ENCODE assay signal across 8 mouse cellular contexts in the genomic region with DNA sequence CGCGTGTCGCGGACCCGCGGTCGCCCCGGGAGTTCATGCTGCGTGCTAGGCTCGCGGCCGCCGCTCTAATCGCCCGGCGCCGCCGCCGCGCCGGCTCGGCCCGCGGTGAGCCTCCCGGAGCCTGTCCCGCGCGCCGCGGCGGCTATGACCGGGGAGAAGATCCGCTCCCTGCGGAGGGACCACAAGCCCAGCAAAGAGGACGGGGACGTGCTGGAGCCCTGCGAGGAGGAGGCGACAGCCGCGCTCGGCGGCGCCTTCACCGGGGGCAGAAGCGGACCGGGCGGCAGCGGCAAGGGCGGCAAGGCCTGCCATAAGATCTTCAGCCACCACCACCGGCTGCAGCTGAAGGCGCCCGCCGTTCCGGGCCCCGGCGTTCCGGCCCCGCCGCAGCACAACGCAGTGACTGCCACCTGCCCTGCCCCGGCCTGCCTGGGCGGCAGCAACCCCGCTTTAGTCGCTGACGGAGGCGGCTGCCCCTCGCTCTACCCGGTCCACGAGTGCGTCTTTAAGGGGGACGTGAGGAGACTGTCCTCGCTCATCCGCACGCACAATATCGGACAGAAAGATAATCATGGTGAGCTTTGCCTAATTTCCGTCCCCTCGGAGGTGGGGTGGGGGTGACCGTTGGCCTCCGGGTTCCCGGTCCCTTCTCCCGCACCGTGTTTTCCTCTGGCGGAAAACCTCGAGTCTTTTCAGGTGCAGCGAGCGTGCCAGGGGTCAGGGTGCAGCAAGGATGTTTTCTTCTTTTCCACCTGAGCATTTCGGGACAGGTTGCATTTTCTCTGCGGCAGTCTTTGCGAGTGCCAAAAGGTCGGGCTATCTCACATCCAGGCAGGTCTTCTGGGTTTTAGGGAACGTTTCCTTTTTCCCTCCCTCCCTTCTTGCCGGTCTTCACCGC. TPM values are rescaled to one million over a fixed set of nuclear protein-coding genes. Genes with fewer than 3 reads are reported as not detected.
A peak's percentile ranks its signal among the peaks of the same experiment; 100 is the strongest.
DNase-seq lines count a peak whose midpoint lies in the region; ATAC-seq lines count a peak whose summit lies in the region.

No protein-coding gene starts in this region.

- H3K9me3 ChIP-seq in heart, embryonic 10.5 days = no peaks in the 10 kb centered on the region
- no peaks in the 10 kb centered on the region for H3K9me3 ChIP-seq in embryonic facial prominence, embryonic 15.5 days (replicated peaks)
- no peaks in the 10 kb centered on the region for H3K9me3 ChIP-seq in hindbrain, embryonic 11.5 days (ENCODE audit: control insufficient read depth, low read length)
- no peaks in the 10 kb centered on the region for H3K9me3 ChIP-seq in limb, embryonic 10.5 days (replicated peaks)
- no peaks in the 10 kb centered on the region for H3K9me3 ChIP-seq in megakaryocyte, embryonic 14.5 days

- WGBS in heart, embryonic 10.5 days = under 1% methylated on average over 93 of the region's 93 CpGs
- under 1% methylated on average over 93 of the region's 93 CpGs for WGBS in embryonic facial prominence, embryonic 15.5 days
- under 1% methylated on average over 88 of the region's 93 CpGs for whole genome bisulfite sequencing in hindbrain, embryonic 11.5 days
- 0% methylated on average over 93 of the region's 93 CpGs for WGBS in limb, embryonic 10.5 days

- peak overlapping the region; percentile 100 for H3K4me3 ChIP-seq in heart, embryonic 10.5 days
- peak overlapping the region; percentile 94 for H3K4me3 ChIP-seq in embryonic facial prominence, embryonic 15.5 days (replicated peaks)
- peak overlapping the region; percentile 98 for H3K4me3 ChIP-seq in hindbrain, embryonic 11.5 days (ENCODE audit: low read depth, low read length)
- H3K4me3 ChIP-seq in limb, embryonic 10.5 days = peak overlapping the region; percentile 82
- peak overlapping the region; percentile 100 for H3K4me3 ChIP-seq in megakaryocyte, embryonic 14.5 days (replicated peaks)

- H3K9ac ChIP-seq in embryonic facial prominence, embryonic 15.5 days = peak overlapping the region; percentile 93
- H3K9ac ChIP-seq in hindbrain, embryonic 11.5 days (ENCODE audit: low read depth, low read length) = peak overlapping the region; percentile 86

- peak; percentile 64 for ATAC-seq in embryonic facial prominence, embryonic 15.5 days (ENCODE audit: insufficient number of reproducible peaks, low FRiP score, low TSS enrichment, low read depth)
- peak; percentile 80 for ATAC-seq in hindbrain, embryonic 11.5 days (ENCODE audit: low FRiP score)

- peaks cover 8% of the 10 kb centered on the region for H3K36me3 ChIP-seq in heart, embryonic 10.5 days
- no peaks in the 10 kb centered on the region for H3K36me3 ChIP-seq in embryonic facial prominence, embryonic 15.5 days
- H3K36me3 ChIP-seq in hindbrain, embryonic 11.5 days (ENCODE audit: control insufficient read depth, insufficient read depth, low read length) = no peaks in the 10 kb centered on the region
- H3K36me3 ChIP-seq in limb, embryonic 10.5 days = peaks cover 18% of the 10 kb centered on the region
- peaks cover 16% of the 10 kb centered on the region for H3K36me3 ChIP-seq in megakaryocyte, embryonic 14.5 days (replicated peaks; ENCODE audit: low read length)

- DNase-seq in heart, embryonic 10.5 days (ENCODE audit: low spot score) = no peak
- DNase-seq in heart, adult 9 months (ENCODE audit: low spot score in 2 of 2) = no peak
- DNase-seq in adrenal gland, adult 8-10 months = peak; percentile 21
- no peak for DNase-seq in hindbrain, embryonic 11.5 days (ENCODE audit: low spot score)
- peak; percentile 68 for DNase-seq in limb, embryonic 10.5 days (ENCODE audit: low spot score)
- DNase-seq in spleen, postnatal 10 days (ENCODE audit: low spot score in 2 of 2) = peak; percentile 64 to 81

- H3K27me3 ChIP-seq in heart, embryonic 10.5 days (ENCODE audit: insufficient read depth, poor library complexity, severe bottlenecking) = no peaks in the 10 kb centered on the region
- H3K27me3 ChIP-seq in embryonic facial prominence, embryonic 15.5 days = no peaks in the 10 kb centered on the region
- no peaks in the 10 kb centered on the region for H3K27me3 ChIP-seq in hindbrain, embryonic 11.5 days (ENCODE audit: control insufficient read depth, insufficient read depth, low read length)
- no peaks in the 10 kb centered on the region for H3K27me3 ChIP-seq in limb, embryonic 10.5 days (ENCODE audit: low read depth, poor library complexity, severe bottlenecking)
- peaks cover 3% of the 10 kb centered on the region for H3K27me3 ChIP-seq in megakaryocyte, embryonic 14.5 days (replicated peaks)

- peak overlapping the region; percentile 98 for H3K27ac ChIP-seq in heart, embryonic 10.5 days
- H3K27ac ChIP-seq in embryonic facial prominence, embryonic 15.5 days (replicated peaks) = peak overlapping the region; percentile 99
- peak overlapping the region; percentile 95 for H3K27ac ChIP-seq in hindbrain, embryonic 11.5 days (ENCODE audit: low read depth, low read length)
- H3K27ac ChIP-seq in limb, embryonic 10.5 days = peak overlapping the region; percentile 91

- H3K4me2 ChIP-seq in embryonic facial prominence, embryonic 15.5 days (replicated peaks) = peak overlapping the region; percentile 84
- H3K4me2 ChIP-seq in hindbrain, embryonic 11.5 days (replicated peaks; ENCODE audit: low read depth, low read length) = peak overlapping the region; percentile 64

- peaks cover 7% of the 10 kb centered on the region for H3K4me1 ChIP-seq in heart, embryonic 10.5 days
- peaks cover 6% of the 10 kb centered on the region; the same call in 1 of the 2 replicates for H3K4me1 ChIP-seq in embryonic facial prominence, embryonic 15.5 days
- H3K4me1 ChIP-seq in hindbrain, embryonic 11.5 days (replicated peaks; ENCODE audit: control insufficient read depth, insufficient read depth, low read length) = no peaks in the 10 kb centered on the region
- H3K4me1 ChIP-seq in limb, embryonic 10.5 days = peaks cover 10% of the 10 kb centered on the region; the same call in 1 of the 2 replicates
- peaks cover 27% of the 10 kb centered on the region for H3K4me1 ChIP-seq in megakaryocyte, embryonic 14.5 days

RNA-seq across cellular contexts. Expression of a gene that starts 0.6 kb away (rescaled TPM):
- polyA plus RNA-seq in heart, embryonic 10.5 days (2016; fragmentation: Nextera tagmentation; extraction: Ambion mirVana) = 23.9 and 29.8 TPM in 2 replicates
- total RNA-seq in adrenal gland, adult 8-10 months (2022) = 10 to 100 TPM; 67.8 to 89.5 (median 86.9) TPM
- polyA plus RNA-seq in embryonic facial prominence, embryonic 15.5 days (2015; fragmentation: Nextera tagmentation; extraction: Ambion mirVana) = 19.7 and 20.9 TPM in 2 replicates
- 22.1 and 23.7 TPM in 2 replicates for polyA plus RNA-seq in hindbrain, embryonic 11.5 days (2014; fragmentation: Nextera tagmentation; extraction: Ambion mirVana)
- polyA plus RNA-seq in limb, embryonic 10.5 days (2016; fragmentation: Nextera tagmentation; extraction: Ambion mirVana) = 16.5 and 17.9 TPM in 2 replicates
- polyA plus RNA-seq in megakaryocyte, embryonic 14.5 days (2012; ENCODE audit: insufficient read depth, low replicate concordance) = 13.4 and 22.5 TPM in 2 replicates

RNA-seq across cellular contexts. Expression of a gene that starts 22.8 kb away (rescaled TPM):
- polyA plus RNA-seq in heart, embryonic 10.5 days (2016; fragmentation: Nextera tagmentation; extraction: Ambion mirVana) = 4.2 and 15.0 TPM in 2 replicates
- total RNA-seq in adrenal gland, adult 8-10 months (2022) = 10 to 100 TPM; 18.2 to 33.6 (median 19.2) TPM
- polyA plus RNA-seq in embryonic facial prominence, embryonic 15.5 days (2015; fragmentation: Nextera tagmentation; extraction: Ambion mirVana) = 11.7 and 12.2 TPM in 2 replicates
- polyA plus RNA-seq in hindbrain, embryonic 11.5 days (2014; fragmentation: Nextera tagmentation; extraction: Ambion mirVana) = 10.3 and 11.0 TPM in 2 replicates
- polyA plus RNA-seq in limb, embryonic 10.5 days (2016; fragmentation: Nextera tagmentation; extraction: Ambion mirVana) = 30.0 and 42.3 TPM in 2 replicates
- polyA plus RNA-seq in megakaryocyte, embryonic 14.5 days (2012; ENCODE audit: insufficient read depth, low replicate concordance) = not detected in 2 replicates

Comparison
In these comparisons a context has a peak if more than half of its experiments do, and no peak if none do; other contexts are left out.
1. DNase-seq: peak in adrenal gland, adult 8-10 months (single experiment), limb, embryonic 10.5 days (single experiment) and spleen, postnatal 10 days (2 of 2); none in heart, embryonic 10.5 days (single experiment), heart, adult 9 months (0 of 2) and hindbrain, embryonic 11.5 days (single experiment).
2. Peak in every context shown above with its lines, with median percentiles within 50 percentile points of each other: H3K27ac ChIP-seq and H3K4me3 ChIP-seq.